Mouse (Mus musculus) bone marrow, adult 2 months (tissue): Measurements from ENCODE around the gene Gxylt1.

Experiments
- CTCF ChIP-seq: fragments of 200-500 bp; IDR thresholded peaks from 2 replicates; pipeline ENCODE4 v1.5.1; 2011; ENCODE audit warnings: low read length, control low read depth; ENCODE audit not compliant: control insufficient read depth, insufficient read depth
- POLR2A ChIP-seq: fragments of 200-500 bp; IDR thresholded peaks from 2 replicates; pipeline ENCODE4 v1.6.1; 2011; ENCODE audit warnings: low read depth, mild to moderate bottlenecking, control low read depth, low read length, borderline replicate concordance; ENCODE audit not compliant: control insufficient read depth

DNA sequence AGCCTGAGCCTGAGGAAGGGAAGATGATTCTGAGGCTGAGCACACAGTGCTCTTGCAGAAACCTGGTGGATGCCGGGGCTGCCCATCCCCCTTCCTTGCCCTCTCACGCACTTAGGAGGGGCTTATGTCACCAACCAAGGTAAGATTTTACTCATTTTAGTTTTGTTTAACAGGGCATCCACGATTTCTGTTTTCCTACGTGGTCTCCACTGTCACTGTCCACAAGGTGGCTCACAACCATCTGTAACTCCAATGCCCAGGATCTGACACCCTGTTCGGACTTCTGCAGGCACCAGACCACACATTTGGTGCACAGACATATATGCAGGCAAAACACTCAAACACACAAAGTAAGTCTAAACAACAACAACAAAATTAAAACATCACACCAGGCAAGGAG is 12.2 kb downstream of the Gxylt1 start:
- TF ChIP-seq CTCF (peak; percentile 24; the same call in 1 of the 2 replicates), POLR2A (no peak)
